Mouse (Mus musculus) neutrophil, adult 5-6 weeks (primary cell): ENCODE results near the gene Ptprk. TPM values are rescaled to one million over a fixed set of nuclear protein-coding genes. Genes with fewer than 3 reads are reported as not detected.
A peak's percentile ranks its signal among the peaks of the same experiment; 100 is the strongest.

Experiments
- ATAC-seq: fragments of 151-379, 151-347 bp; 2 replicates; pipeline ENCODE4 v1.8.0; 2017; ENCODE audit warnings: mild to moderate bottlenecking, moderate TSS enrichment; ENCODE audit not compliant: insufficient number of reproducible peaks, poor library complexity, low FRiP score, severe bottlenecking; ENCODE audit errors: extremely low read depth
- total RNA-seq: library from RNA; stranded (forward); fragments of 200-1000 nt; gene quantifications from 2 replicates; pipeline ENCODE4 v1.2.3, GENCODE M21; 2017

Gene Ptprk
- total RNA-seq, 1 experiment from 2014 or later, result 0.47 TPM

DNA sequence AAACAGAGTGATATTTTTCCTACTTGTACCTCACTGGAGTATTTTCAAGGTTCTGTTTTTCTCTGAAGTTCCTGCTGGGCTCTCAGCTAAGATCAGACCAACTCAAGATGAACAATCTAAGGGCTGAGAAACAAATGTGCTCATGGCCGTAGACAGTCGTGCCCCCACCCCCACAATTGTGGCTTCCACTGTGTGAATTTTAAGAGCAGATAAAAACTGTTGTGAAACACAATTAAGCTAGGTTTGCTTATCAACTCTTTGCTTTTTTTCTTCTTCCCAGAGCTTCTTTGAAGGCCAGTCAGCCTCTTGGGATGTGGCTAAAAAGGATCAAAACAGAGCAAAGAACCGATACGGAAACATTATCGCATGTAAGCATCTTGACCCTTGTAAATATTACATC is 493.4 kb downstream of the Ptprk start:
- no peak for ATAC-seq

DNA sequence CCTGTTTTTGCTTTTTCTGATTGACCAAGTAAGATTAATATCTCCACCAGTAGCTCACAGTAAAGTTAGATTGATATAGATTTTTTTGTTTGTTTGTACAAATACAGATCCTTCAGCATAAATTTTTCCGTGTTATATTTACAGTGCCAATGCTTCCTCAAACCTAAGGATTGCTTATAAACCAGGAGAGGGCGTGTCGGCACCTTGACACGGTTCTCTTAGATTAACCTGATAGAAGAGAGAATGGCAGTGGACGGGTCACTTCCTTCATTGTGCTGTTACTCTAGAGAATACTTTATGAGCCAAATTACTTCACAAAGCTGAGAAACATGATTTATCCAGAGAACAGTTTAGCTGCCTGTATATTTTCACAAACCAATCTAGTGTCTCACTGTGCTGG is 505.0 kb downstream of the Ptprk start:
- ATAC-seq, result no peak

DNA sequence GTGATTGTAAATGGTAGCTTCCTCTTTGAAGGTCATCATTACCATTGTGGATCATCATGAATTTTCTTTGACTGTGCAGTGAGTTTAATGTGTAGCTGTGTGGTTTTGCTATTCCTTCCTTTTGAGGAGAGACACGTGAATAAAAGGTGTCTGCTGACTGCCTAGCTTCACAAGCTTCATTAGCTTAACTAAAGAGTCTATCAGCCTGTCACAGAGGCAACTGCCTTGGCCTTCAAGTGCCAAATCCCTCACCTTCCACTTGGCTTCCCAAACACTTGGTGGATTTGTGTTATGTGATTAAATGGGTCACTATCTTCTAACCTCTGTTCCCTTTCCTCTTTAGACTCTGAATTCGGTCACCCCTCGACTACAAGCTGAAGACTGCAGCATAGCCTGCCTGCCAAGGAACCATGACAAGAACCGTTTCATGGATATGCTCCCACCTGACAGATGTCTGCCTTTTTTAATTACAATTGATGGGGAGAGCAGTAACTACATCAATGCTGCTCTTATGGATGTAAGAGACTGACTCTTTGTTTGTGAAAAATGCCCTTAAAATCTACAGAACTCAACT is 512.0 kb downstream of the Ptprk start:
- ATAC-seq, result no peak

DNA sequence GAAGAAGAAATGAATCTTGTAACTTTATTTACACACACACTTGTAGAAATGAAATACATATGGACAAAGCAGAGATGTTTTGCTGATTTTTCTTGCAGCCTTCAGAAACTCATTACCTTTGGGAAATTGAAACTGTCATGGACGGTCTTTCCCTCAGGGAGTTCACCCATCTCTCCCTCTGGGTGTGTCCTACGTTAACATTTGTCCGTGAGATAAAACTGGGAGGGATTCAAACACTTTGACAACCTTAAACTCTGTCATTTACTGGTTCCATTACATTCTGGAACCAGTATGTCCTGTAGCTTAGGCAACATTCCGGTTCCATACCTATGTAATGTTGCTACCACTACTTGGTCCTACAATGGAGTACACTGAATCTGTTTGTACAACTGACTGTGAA is 513.8 kb downstream of the Ptprk start:
- ATAC-seq, result no peak

DNA sequence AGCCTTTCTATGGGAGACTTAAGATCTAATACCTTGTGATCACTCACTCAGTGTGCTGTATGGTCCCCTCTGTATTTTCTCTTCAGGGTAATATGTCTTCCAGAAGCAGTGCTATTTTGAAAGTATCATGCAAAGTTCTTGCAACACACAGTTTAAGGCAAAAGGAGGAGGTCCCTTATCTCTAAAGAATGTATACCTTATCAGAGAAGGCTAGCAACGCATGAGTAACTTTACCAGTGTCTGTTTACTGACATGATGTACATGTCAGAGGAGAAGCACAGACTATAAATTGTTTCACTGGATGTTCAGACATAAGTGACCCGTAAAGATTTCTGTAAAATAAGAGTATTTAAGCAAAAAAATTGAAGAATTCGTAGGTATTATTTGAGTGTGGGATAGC is 516.2 kb downstream of the Ptprk start:
- no peak for ATAC-seq

DNA sequence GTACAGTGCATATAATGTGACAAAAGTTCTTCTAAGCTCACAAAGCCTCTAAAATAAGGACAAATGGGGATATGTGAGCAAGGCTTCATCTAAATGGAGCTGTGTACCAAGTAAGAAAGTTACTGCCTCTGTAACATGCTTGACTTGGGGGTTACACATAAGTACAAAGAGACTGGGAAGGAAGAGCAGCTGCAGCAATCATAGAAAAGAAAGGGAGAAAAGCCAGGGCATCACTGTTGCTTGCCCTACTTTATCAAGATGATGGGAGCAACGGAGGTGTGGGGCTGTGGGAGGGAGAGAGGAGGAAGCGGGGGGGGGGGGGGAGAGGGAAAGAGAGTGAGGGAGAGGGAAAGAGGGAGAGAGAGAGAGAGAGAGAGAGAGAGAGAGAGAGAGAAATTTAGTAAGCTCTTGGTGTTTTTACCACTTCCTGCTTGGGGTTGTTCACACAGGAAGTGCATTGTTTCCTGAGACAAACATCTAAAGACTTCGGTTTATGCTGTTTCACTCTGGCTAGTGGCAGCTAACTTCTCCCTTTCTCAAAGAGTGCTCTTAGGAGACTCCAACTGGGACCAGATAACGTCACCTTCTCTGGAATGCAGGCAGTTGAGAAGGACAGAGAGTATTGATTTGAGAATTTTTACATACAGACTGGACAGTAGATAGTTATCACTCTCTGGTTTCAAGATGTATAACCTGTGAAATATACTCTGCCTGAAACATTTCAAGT is 519.1 kb downstream of the Ptprk start:
- peak; percentile 74 for ATAC-seq

DNA sequence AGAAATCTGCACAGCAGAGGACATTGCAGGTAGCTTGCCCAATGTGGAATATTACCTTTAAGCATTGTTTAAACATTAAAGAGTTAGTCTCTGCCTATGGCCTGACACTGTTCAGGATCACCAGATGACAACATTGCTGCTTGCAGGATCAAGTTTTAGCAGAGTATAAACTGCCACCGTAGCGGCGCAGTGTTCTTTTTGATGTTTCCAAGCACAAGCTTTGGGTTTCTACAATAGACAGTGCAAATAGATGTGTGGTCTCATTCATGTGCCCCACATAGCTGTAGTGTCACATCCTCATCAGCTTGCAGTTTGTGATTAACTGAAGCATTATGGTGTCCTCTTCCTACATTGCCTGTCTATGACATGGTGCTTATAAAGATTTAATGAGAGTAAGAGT is 522.3 kb downstream of the Ptprk start:
- no peak for ATAC-seq

DNA sequence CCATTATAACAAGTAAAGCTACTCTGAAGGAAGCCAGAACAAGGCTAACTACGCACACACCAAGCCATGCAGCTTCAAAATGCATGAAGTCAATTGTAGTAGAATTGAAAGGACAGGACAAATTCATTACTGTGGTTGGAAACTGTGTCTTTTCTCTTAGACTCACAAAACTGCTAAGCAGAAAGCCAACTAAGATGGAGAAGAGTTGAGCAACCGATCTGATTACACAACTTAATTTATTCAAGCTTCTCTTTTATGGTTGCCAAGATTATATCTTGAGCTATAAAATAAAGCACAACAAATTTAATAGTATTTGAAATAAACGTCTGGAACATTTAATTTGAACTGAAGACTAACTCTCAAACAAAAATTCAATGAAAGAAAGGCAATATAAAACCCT is 534.5 kb downstream of the Ptprk start:
- ATAC-seq, result no peak

DNA sequence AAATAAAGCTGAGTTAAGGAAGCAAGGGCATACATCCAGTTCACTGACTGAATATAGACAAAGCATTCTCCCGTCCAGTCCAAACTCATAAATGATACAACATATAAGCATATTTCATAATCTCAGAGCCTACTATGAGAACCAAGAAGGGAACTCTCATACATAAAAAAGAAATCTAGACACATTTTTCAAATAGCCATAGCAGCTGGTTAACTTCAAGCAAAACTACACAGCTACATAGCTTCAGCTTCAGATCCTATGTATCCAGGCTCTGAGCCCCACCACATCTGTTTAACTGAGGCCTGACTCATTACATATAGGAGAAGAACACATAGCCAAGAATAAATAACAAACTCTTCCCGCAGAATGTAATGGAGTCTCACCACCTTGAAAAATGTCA is 539.8 kb downstream of the Ptprk start:
- no peak for ATAC-seq

DNA sequence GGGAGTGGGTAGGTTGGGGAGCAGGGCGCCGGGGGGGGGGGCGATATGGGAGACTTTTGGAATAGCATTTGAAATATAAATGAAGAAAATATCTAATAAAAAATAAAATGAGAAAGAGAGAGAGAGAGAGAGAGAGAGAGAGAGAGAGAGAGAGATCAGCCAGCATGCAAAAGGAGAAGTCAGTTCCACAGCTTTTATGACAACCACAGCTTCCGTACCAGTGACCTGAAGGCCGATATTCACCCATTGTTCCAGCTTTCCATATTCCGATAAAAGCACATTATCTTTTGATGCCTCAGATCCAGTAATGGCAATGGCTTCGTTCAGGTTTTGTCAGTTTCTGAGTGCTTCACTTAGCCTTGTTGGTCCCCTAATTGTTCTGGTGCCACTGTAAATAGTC is 542.6 kb downstream of the Ptprk start:
- no peak for ATAC-seq

DNA sequence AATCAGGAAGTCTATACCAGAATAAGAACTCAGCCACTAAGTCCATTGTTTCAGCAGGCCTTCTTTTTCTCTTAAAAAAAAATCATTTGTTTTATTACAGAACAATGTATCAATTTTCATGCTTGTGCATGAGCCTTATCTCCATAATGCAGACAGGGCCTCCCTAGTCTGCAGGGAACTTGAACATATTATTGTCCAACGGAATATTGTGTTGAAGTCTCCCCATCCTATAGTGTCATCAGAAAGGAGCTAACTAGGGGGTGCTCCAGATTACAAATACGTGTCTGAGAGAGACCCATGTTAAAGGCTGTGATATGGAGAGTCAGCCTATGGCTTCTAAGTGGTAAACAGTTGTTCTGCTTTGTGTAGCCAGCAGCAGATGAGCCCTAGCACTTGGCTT is 543.4 kb downstream of the Ptprk start:
- ATAC-seq, result no peak

DNA sequence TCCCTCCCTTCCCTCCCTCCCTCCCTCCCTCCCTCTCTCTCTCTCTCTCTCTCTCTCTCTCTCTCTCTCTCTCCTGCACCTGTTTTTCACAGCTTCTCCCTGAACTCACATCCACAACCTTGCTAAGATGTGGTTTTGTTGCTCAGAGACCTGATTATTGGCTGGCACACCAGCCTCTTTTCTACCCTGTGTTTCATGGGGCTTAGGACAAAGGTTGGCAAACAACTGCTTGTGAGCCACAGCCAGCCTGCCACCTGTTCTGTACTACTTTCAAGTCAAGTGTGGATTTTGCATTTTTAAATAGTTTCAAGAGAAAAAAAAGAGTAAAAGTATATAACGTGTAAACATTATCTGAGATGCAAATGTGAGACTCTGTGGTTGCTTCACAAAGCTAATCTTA is 544.8 kb downstream of the Ptprk start:
- ATAC-seq, result no peak

DNA sequence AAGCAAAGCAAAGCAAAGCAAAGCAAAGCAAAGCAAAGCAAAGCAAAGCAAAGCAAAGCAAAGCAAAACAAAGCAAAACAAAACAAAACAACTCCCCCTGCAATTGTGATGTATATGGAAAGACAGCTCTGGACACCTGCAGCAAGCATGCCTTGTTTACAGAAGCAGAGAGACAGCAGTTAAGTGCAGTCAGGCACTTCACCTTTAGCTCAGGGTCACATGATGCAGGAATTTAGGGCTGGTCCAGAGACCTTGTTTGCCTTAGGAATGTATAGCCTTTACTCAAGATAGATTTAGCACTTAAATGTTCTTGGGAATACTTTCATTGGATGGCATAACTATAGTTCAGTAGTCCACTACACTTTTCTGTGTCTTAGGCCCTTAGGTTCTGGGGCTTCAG is 561.5 kb downstream of the Ptprk start:
- no peak for ATAC-seq

DNA sequence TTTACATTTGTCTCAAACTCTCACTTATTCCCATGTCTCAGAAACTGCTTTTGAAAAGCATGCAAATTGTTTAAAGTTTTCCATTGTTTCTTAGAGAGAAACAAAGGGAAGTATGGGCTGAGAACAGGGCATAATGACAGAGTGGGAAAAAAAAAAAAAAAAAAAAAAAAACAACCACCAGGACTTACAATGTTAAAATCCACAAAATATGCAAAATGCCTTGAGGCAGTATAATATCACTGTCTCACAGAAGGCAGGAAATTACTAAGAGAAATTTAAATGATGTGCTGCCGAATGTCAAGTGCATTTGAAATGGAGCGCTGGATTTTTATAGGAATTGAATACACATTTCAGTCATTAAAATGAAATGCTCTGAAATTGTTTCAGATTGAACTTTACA is 567.3 kb downstream of the Ptprk start:
- ATAC-seq, result no peak
